Mouse (Mus musculus): ENCODE data around the gene Pimreg.

GRCm38 (mm10) chr11:72029143-72029542 lies 12.7 kb upstream of the Pimreg start:
- TF ChIP-seq CTCF (IDR thresholded peaks at IDR 0.05; ENCODE audit: control insufficient read depth, insufficient read depth, insufficient read length), result peak; percentile 77
- no peak for TF ChIP-seq MAX (IDR thresholded peaks at IDR 0.05)
